Mouse (Mus musculus): ENCODE results near the gene Serpina10.

DNA sequence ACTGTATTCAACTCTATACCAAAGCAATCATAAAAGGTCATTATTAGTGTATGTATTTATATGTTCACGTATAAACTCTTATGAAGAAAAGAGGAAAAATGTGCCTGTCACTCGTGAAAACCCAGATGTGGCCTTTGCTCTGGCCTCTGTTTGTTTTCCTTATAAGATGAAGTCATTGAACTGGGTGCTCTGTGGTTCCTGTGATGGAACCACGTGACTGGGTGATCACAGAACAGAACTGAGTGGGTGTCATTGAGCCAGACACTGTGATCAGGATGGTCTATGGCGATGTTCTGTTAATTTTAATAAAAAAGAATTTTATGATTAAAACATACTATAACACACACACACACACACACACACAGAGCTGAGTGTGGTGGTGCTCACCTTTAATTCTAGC, 15.5 kb downstream of the Serpina10 start:
- TF ChIP-seq GATA1 (IDR thresholded peaks at IDR 0.05; ENCODE audit: borderline replicate concordance, low read length), result no peak
- no peak for TF ChIP-seq FLI1 (IDR thresholded peaks at IDR 0.05; ENCODE audit: low read length)

Measured in megakaryocyte, embryonic 14.5 days (primary cell).